In genomic region chr5:101934629-101935028, GRCm38 (mm10) we compare ENCODE assay signal across 19 mouse cellular contexts.
DNase-seq lines count a peak whose midpoint lies in the region; ATAC-seq and TF ChIP-seq lines count a peak whose summit lies in the region.
"Had no signal": no experiment of that assay in that cellular context is flagged by ENCODE, and none has a peak within 500 bp of the region (broad histone marks: within the 10 kb centered on the region; RNA-seq: fewer than 3 reads in every experiment).

No protein-coding gene starts in this region.

- ATAC-seq in embryonic facial prominence, embryonic 14.5 days (ENCODE audit: low read depth) = peak; percentile 58; the same call in 1 of the 2 replicates
- no peak for ATAC-seq in kidney, postnatal 0 days (replicated peaks; ENCODE audit: low FRiP score, low read depth)
- ATAC-seq: forebrain, postnatal 0 days; liver, embryonic 12.5 days; midbrain, embryonic 13.5 days had no signal

- H3K9ac ChIP-seq in embryonic facial prominence, embryonic 14.5 days (ENCODE audit: low read depth, low read length) = no peak overlapping the region
- H3K9ac ChIP-seq in kidney, postnatal 0 days (ENCODE audit: low read depth, low read length) = no peak overlapping the region
- H3K9ac ChIP-seq: forebrain, postnatal 0 days; hindbrain, embryonic 15.5 days; liver, embryonic 12.5 days; lung, embryonic 15.5 days; midbrain, embryonic 13.5 days; stomach, embryonic 15.5 days had no signal

- peaks cover 64% of the 10 kb centered on the region for H3K36me3 ChIP-seq in embryonic facial prominence, embryonic 14.5 days (ENCODE audit: control insufficient read depth, insufficient read depth, low read length)
- peaks cover 90% of the 10 kb centered on the region for H3K36me3 ChIP-seq in embryonic facial prominence, embryonic 10.5 days (replicated peaks)
- H3K36me3 ChIP-seq in kidney, postnatal 0 days (ENCODE audit: insufficient read depth, low read length) = peaks cover 37% of the 10 kb centered on the region
- no peaks in the 10 kb centered on the region for H3K36me3 ChIP-seq in splenic B cell, adult 2 months (ENCODE audit: control insufficient read depth, insufficient read depth, low read length, poor library complexity, severe bottlenecking)

- H3K27ac ChIP-seq in embryonic facial prominence, embryonic 14.5 days (replicated peaks; ENCODE audit: low read depth, low read length) = no peak overlapping the region
- no peak overlapping the region for H3K27ac ChIP-seq in embryonic facial prominence, embryonic 10.5 days (replicated peaks)
- no peak overlapping the region for H3K27ac ChIP-seq in kidney, postnatal 0 days
- H3K27ac ChIP-seq: hindbrain, embryonic 15.5 days; liver, embryonic 12.5 days; lung, embryonic 15.5 days; midbrain, embryonic 13.5 days; stomach, embryonic 15.5 days had no signal

- peak; percentile 40 for DNase-seq in embryonic facial prominence, embryonic 14.5 days (ENCODE audit: low spot score)
- no peak for DNase-seq in embryonic facial prominence, embryonic 10.5 days (ENCODE audit: low spot score)
- DNase-seq in kidney, postnatal 0 days (ENCODE audit: low spot score) = peak; percentile 52
- no peak for DNase-seq in kidney, postnatal 14 days
- DNase-seq in thymus, postnatal 0 days (ENCODE audit: low spot score) = peak; percentile 30
- DNase-seq in thymus, postnatal 10 days (ENCODE audit: low spot score in 2 of 2) = no peak
- DNase-seq in splenic B cell, adult 2 months (ENCODE audit: low read depth, low spot score) = peak; percentile 12
- no peak for DNase-seq in yolk sac, embryonic 10.5 days (ENCODE audit: low spot score)
- DNase-seq: adrenal gland, postnatal 10 days; cerebellum, adult 9-10 months; forebrain, postnatal 0 days; gastrocnemius, postnatal 36 days; kidney, adult 2 months; right cerebral cortex, postnatal 14 days had no signal

- no peak overlapping the region for H3K4me3 ChIP-seq in embryonic facial prominence, embryonic 14.5 days (ENCODE audit: low read depth, low read length)
- no peak overlapping the region for H3K4me3 ChIP-seq in embryonic facial prominence, embryonic 10.5 days
- H3K4me3 ChIP-seq in kidney, postnatal 0 days (replicated peaks; ENCODE audit: low read depth, low read length) = no peak overlapping the region
- H3K4me3 ChIP-seq: hindbrain, embryonic 15.5 days; liver, embryonic 12.5 days; lung, embryonic 15.5 days; midbrain, embryonic 13.5 days; stomach, embryonic 15.5 days had no signal

- no peaks in the 10 kb centered on the region for H3K4me1 ChIP-seq in embryonic facial prominence, embryonic 14.5 days (ENCODE audit: control insufficient read depth, insufficient read depth, low read length)
- H3K4me1 ChIP-seq in embryonic facial prominence, embryonic 10.5 days = peaks cover 15% of the 10 kb centered on the region
- 0 out of 2 replicates have a peak, but pooled peaks cover 7% of the 10 kb centered on the region for H3K4me1 ChIP-seq in kidney, postnatal 0 days (replicated peaks; ENCODE audit: insufficient read depth, low read length)
- H3K4me1 ChIP-seq: liver, embryonic 12.5 days had no signal

- 74% methylated on average over 7 of the region's 7 CpGs for WGBS in embryonic facial prominence, embryonic 14.5 days
- 89% methylated on average over 7 of the region's 7 CpGs for WGBS in embryonic facial prominence, embryonic 10.5 days
- WGBS in kidney, postnatal 0 days = 44% methylated on average over 7 of the region's 7 CpGs

- H3K27me3 ChIP-seq in embryonic facial prominence, embryonic 14.5 days (replicated peaks; ENCODE audit: control insufficient read depth, insufficient read depth, low read length) = no peaks in the 10 kb centered on the region
- no peaks in the 10 kb centered on the region for H3K27me3 ChIP-seq in embryonic facial prominence, embryonic 10.5 days (replicated peaks; ENCODE audit: low read depth, poor library complexity, severe bottlenecking)
- H3K27me3 ChIP-seq in kidney, postnatal 0 days (ENCODE audit: insufficient read depth, low read length) = no peaks in the 10 kb centered on the region
- no peaks in the 10 kb centered on the region for H3K27me3 ChIP-seq in splenic B cell, adult 2 months (ENCODE audit: control insufficient read depth, insufficient read depth, low read length, poor library complexity, severe bottlenecking)
- H3K27me3 ChIP-seq: hindbrain, embryonic 15.5 days; liver, embryonic 12.5 days; lung, embryonic 15.5 days; midbrain, embryonic 13.5 days; stomach, embryonic 15.5 days had no signal

- H3K9me3 ChIP-seq in embryonic facial prominence, embryonic 14.5 days (ENCODE audit: control insufficient read depth, low read length) = no peaks in the 10 kb centered on the region
- H3K9me3 ChIP-seq in embryonic facial prominence, embryonic 10.5 days = no peaks in the 10 kb centered on the region
- H3K9me3 ChIP-seq in kidney, postnatal 0 days (replicated peaks; ENCODE audit: low read length) = no peaks in the 10 kb centered on the region
- H3K9me3 ChIP-seq: hindbrain, embryonic 15.5 days; liver, embryonic 12.5 days; lung, embryonic 15.5 days; midbrain, embryonic 13.5 days; stomach, embryonic 15.5 days had no signal

- no peak for TF ChIP-seq CTCF in kidney, postnatal 0 days (IDR thresholded peaks at IDR 0.05; ENCODE audit: low read depth)

- H3K4me2 ChIP-seq in embryonic facial prominence, embryonic 14.5 days (ENCODE audit: low read depth, low read length) = no peak overlapping the region
- no peak overlapping the region for H3K4me2 ChIP-seq in kidney, postnatal 0 days (ENCODE audit: low read length)
- H3K4me2 ChIP-seq: hindbrain, embryonic 15.5 days; liver, embryonic 12.5 days; lung, embryonic 15.5 days; midbrain, embryonic 13.5 days; stomach, embryonic 15.5 days had no signal

Comparison
In these comparisons a context has a peak if more than half of its experiments do, and no peak if none do; other contexts are left out.
1. DNase-seq: peak in embryonic facial prominence, embryonic 14.5 days (single experiment), kidney, postnatal 0 days (single experiment), thymus, postnatal 0 days (single experiment) and splenic B cell, adult 2 months (single experiment); none in embryonic facial prominence, embryonic 10.5 days (single experiment), kidney, postnatal 14 days (single experiment), thymus, postnatal 10 days (0 of 2) and yolk sac, embryonic 10.5 days (single experiment).